7 mouse cellular contexts compared by ENCODE assay signal in genomic region chr10:110929756-110930155, GRCm38 (mm10). TPM values are rescaled to one million over a fixed set of nuclear protein-coding genes. Genes with fewer than 3 reads are reported as not detected.
A peak's percentile ranks its signal among the peaks of the same experiment; 100 is the strongest.
DNase-seq lines count a peak whose midpoint lies in the region; ATAC-seq and TF ChIP-seq lines count a peak whose summit lies in the region.

No protein-coding gene starts in this region.

- H3K4me1 ChIP-seq in midbrain, embryonic 13.5 days (replicated peaks) = peaks cover 35% of the 10 kb centered on the region
- H3K4me1 ChIP-seq in midbrain, embryonic 10.5 days = peaks cover 52% of the 10 kb centered on the region

- no peak overlapping the region for H3K9ac ChIP-seq in midbrain, embryonic 13.5 days (replicated peaks)

- H3K4me2 ChIP-seq in midbrain, embryonic 13.5 days (replicated peaks) = no peak overlapping the region

- TF ChIP-seq CTCF in brain, embryonic 14.5 days (IDR thresholded peaks at IDR 0.05; ENCODE audit: borderline replicate concordance, extremely low read depth, insufficient read depth, insufficient read length) = no peak

- ATAC-seq in midbrain, embryonic 13.5 days = 0 out of 2 replicates have a peak, but pooled peaks have one; percentile 10
- ATAC-seq in erythroblast, adult 5-6 weeks (replicated peaks; ENCODE audit: low FRiP score, poor library complexity, severe bottlenecking) = no peak

- H3K9me3 ChIP-seq in midbrain, embryonic 13.5 days = no peaks in the 10 kb centered on the region
- H3K9me3 ChIP-seq in midbrain, embryonic 10.5 days (replicated peaks) = no peaks in the 10 kb centered on the region

- H3K36me3 ChIP-seq in midbrain, embryonic 13.5 days = no peaks in the 10 kb centered on the region
- peaks cover 8% of the 10 kb centered on the region; the same call in 1 of the 2 replicates for H3K36me3 ChIP-seq in midbrain, embryonic 10.5 days

- WGBS in midbrain, embryonic 13.5 days = 53% methylated on average over 4 of the region's 4 CpGs
- 81% methylated on average over 4 of the region's 4 CpGs for WGBS in midbrain, embryonic 10.5 days

- no peaks in the 10 kb centered on the region for H3K27me3 ChIP-seq in midbrain, embryonic 13.5 days
- H3K27me3 ChIP-seq in midbrain, embryonic 10.5 days (ENCODE audit: low read depth, poor library complexity, severe bottlenecking) = no peaks in the 10 kb centered on the region

- no peak for TF ChIP-seq POLR2A in brain, embryonic 14.5 days (IDR thresholded peaks at IDR 0.05; ENCODE audit: borderline replicate concordance, extremely low read depth, insufficient read depth, insufficient read length, poor library complexity, severe bottlenecking)

- H3K4me3 ChIP-seq in midbrain, embryonic 13.5 days (replicated peaks) = no peak overlapping the region
- H3K4me3 ChIP-seq in midbrain, embryonic 10.5 days = no peak overlapping the region

- DNase-seq in heart, postnatal 4 days = peak; percentile 49
- DNase-seq in heart, adult 9 months (ENCODE audit: low spot score in 2 of 2) = no peak
- DNase-seq in midbrain, embryonic 10.5 days (ENCODE audit: low spot score) = no peak
- DNase-seq in brain, embryonic 14.5 days (ENCODE audit: low read depth) = peak; percentile 46
- peak; percentile 61 for DNase-seq in yolk sac, embryonic 10.5 days (ENCODE audit: low spot score)

- no peak overlapping the region for H3K27ac ChIP-seq in midbrain, embryonic 13.5 days
- no peak overlapping the region for H3K27ac ChIP-seq in midbrain, embryonic 10.5 days (replicated peaks)

RNA-seq across cellular contexts. Expression of gene Csrp2, which starts 10.2 kb away (rescaled TPM):
- total RNA-seq in heart, postnatal 4 days (2021) = 100 to 1,000 TPM; 267 to 274 TPM
- 94.3 and 128 TPM in 2 replicates for polyA plus RNA-seq in midbrain, embryonic 13.5 days (2015; fragmentation: Nextera tagmentation; extraction: Ambion mirVana)
- 172 and 183 TPM in 2 replicates for polyA plus RNA-seq in midbrain, embryonic 10.5 days (2016; fragmentation: Nextera tagmentation; extraction: Ambion mirVana)
- 108 and 138 TPM in 2 replicates for polyA plus RNA-seq in brain, embryonic 14.5 days (2012; rRNA removed)
- 31.7 TPM in 1 of 2 replicates, not detected in the other for total RNA-seq in erythroblast, adult 5-6 weeks (2015; ENCODE audit: low replicate concordance)
- total RNA-seq in erythroblast, adult 5-6 weeks (2017; ENCODE audit: low replicate concordance) = 3.2 and 11.5 TPM in 2 replicates

Comparison
In these comparisons a context has a peak if more than half of its experiments do, and no peak if none do; other contexts are left out.
1. DNase-seq: peak in heart, postnatal 4 days (single experiment), brain, embryonic 14.5 days (single experiment) and yolk sac, embryonic 10.5 days (single experiment); none in heart, adult 9 months (0 of 2) and midbrain, embryonic 10.5 days (single experiment).